Mouse (Mus musculus): Measurements from ENCODE around the gene Itga9. TPM values are rescaled to one million over a fixed set of nuclear protein-coding genes. Genes with fewer than 3 reads are reported as not detected.

Gene Itga9
- polyA plus RNA-seq, 1 experiment from 2014 or later: 5.9 TPM

GRCm38 (mm10) chr9:118926111-118926650, 319.7 kb downstream of the Itga9 start, which contains the start of gene Ctdspl:
Gene Ctdspl, plus strand, starts transcription at chr9:118926453.
- Histone ChIP-seq H3K9ac (ENCODE audit: low read depth, low read length) (peak within 1 kb of the TSS; percentile 77), H3K27ac (ENCODE audit: low read depth, low read length) (peak within 1 kb of the TSS; percentile 91), H3K9me3 (ENCODE audit: control insufficient read depth) (no peaks in the 10 kb centered on the region), H3K27me3 (replicated peaks; ENCODE audit: control insufficient read depth, insufficient read depth, low read length) (no peaks in the 10 kb centered on the region), H3K36me3 (ENCODE audit: control insufficient read depth, insufficient read depth) (no peaks in the 10 kb centered on the region), H3K4me3 (ENCODE audit: low read depth, low read length) (peak within 1 kb of the TSS; percentile 68), H3K4me1 (replicated peaks; ENCODE audit: control insufficient read depth, insufficient read depth, low read length) (peaks cover 7% of the 10 kb centered on the region; the same call in 1 of the 2 replicates), H3K4me2 (replicated peaks; ENCODE audit: low read depth) (peak within 1 kb of the TSS; percentile 79)
- WGBS: 0% methylated on average over 36 of the region's 73 CpGs
- no peak for TF ChIP-seq CTCF (IDR thresholded peaks at IDR 0.05; ENCODE audit: low read depth)
- peak; percentile 42 for ATAC-seq

GRCm38 (mm10) chr9:118926688-118927321, 320.3 kb downstream of the Itga9 start:
- no peaks in the 10 kb centered on the region for H3K27me3 ChIP-seq (replicated peaks; ENCODE audit: control insufficient read depth, insufficient read depth, low read length)
- peak overlapping the region; percentile 91 for H3K27ac ChIP-seq (ENCODE audit: low read depth, low read length)
- H3K4me1 ChIP-seq (replicated peaks; ENCODE audit: control insufficient read depth, insufficient read depth, low read length): peaks cover 7% of the 10 kb centered on the region; the same call in 1 of the 2 replicates
- no peaks in the 10 kb centered on the region for H3K9me3 ChIP-seq (ENCODE audit: control insufficient read depth)
- no peak for TF ChIP-seq CTCF (IDR thresholded peaks at IDR 0.05; ENCODE audit: low read depth)
- 2% methylated on average over 31 of the region's 68 CpGs for WGBS
- peak; percentile 26 for ATAC-seq
- H3K36me3 ChIP-seq (ENCODE audit: control insufficient read depth, insufficient read depth): no peaks in the 10 kb centered on the region
- H3K9ac ChIP-seq (ENCODE audit: low read depth, low read length): peak overlapping the region; percentile 77
- H3K4me3 ChIP-seq (ENCODE audit: low read depth, low read length): peak overlapping the region; percentile 68
- peak overlapping the region; percentile 79 for H3K4me2 ChIP-seq (replicated peaks; ENCODE audit: low read depth)

GRCm38 (mm10) chr9:118927501-118927900, 321.0 kb downstream of the Itga9 start:
- Histone ChIP-seq H3K27ac (ENCODE audit: low read depth, low read length) (peak overlapping the region; percentile 73; the same call in 1 of the 2 replicates), H3K9ac (ENCODE audit: low read depth, low read length) (peak overlapping the region; percentile 77), H3K4me3 (ENCODE audit: low read depth, low read length) (peak overlapping the region; percentile 68), H3K9me3 (ENCODE audit: control insufficient read depth) (no peaks in the 10 kb centered on the region), H3K27me3 (replicated peaks; ENCODE audit: control insufficient read depth, insufficient read depth, low read length) (no peaks in the 10 kb centered on the region), H3K4me2 (replicated peaks; ENCODE audit: low read depth) (peak overlapping the region; percentile 79), H3K36me3 (ENCODE audit: control insufficient read depth, insufficient read depth) (no peaks in the 10 kb centered on the region), H3K4me1 (replicated peaks; ENCODE audit: control insufficient read depth, insufficient read depth, low read length) (peaks cover 7% of the 10 kb centered on the region; the same call in 1 of the 2 replicates)
- ATAC-seq: no peak
- no peak for TF ChIP-seq CTCF (IDR thresholded peaks at IDR 0.05; ENCODE audit: low read depth)
- WGBS: 11% methylated on average over 8 of the region's 8 CpGs

GRCm38 (mm10) chr9:118928007-118928406, 321.5 kb downstream of the Itga9 start:
- 48% methylated on average over 2 of the region's 2 CpGs for WGBS
- TF ChIP-seq CTCF (IDR thresholded peaks at IDR 0.05; ENCODE audit: low read depth): no peak
- H3K27ac ChIP-seq (ENCODE audit: low read depth, low read length): peak overlapping the region; percentile 73
- H3K9ac ChIP-seq (ENCODE audit: low read depth, low read length): peak overlapping the region; percentile 38; the same call in 1 of the 2 replicates
- no peaks in the 10 kb centered on the region for H3K27me3 ChIP-seq (replicated peaks; ENCODE audit: control insufficient read depth, insufficient read depth, low read length)
- peak overlapping the region; percentile 68 for H3K4me3 ChIP-seq (ENCODE audit: low read depth, low read length)
- H3K4me2 ChIP-seq (replicated peaks; ENCODE audit: low read depth): peak overlapping the region; percentile 79
- no peaks in the 10 kb centered on the region for H3K36me3 ChIP-seq (ENCODE audit: control insufficient read depth, insufficient read depth)
- no peak for ATAC-seq
- H3K9me3 ChIP-seq (ENCODE audit: control insufficient read depth): no peaks in the 10 kb centered on the region
- peaks cover 7% of the 10 kb centered on the region; the same call in 1 of the 2 replicates for H3K4me1 ChIP-seq (replicated peaks; ENCODE audit: control insufficient read depth, insufficient read depth, low read length)

DNA sequence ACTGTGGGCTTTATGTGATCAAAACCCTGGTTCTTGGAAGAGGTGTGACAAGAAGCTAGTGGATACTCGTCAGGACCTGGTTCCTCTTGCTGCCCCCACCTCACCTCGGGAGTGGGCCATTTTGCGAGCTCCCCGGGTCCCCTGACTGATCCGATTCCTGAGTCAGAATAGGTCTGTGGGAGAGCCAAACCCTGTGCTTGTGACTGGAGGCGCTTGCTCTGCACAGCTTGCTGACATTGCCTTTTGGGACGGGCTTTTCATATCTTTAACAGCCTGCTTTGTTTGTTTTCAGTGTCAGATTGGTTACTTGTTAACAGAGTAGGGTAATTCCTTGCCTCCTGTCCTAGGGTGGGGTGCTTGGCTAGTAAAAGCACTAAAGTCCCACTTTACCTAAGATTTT, 322.2 kb downstream of the Itga9 start:
- peak; percentile 28 for ATAC-seq
- H3K9ac ChIP-seq (ENCODE audit: low read depth, low read length): peak overlapping the region; percentile 38
- TF ChIP-seq CTCF (IDR thresholded peaks at IDR 0.05; ENCODE audit: low read depth): no peak
- H3K9me3 ChIP-seq (ENCODE audit: control insufficient read depth): no peaks in the 10 kb centered on the region
- peaks cover 7% of the 10 kb centered on the region; the same call in 1 of the 2 replicates for H3K4me1 ChIP-seq (replicated peaks; ENCODE audit: control insufficient read depth, insufficient read depth, low read length)
- WGBS: 35% methylated on average over 7 of the region's 7 CpGs
- peak overlapping the region; percentile 79 for H3K4me2 ChIP-seq (replicated peaks; ENCODE audit: low read depth)
- no peaks in the 10 kb centered on the region for H3K27me3 ChIP-seq (replicated peaks; ENCODE audit: control insufficient read depth, insufficient read depth, low read length)
- peak overlapping the region; percentile 73 for H3K27ac ChIP-seq (ENCODE audit: low read depth, low read length)
- H3K36me3 ChIP-seq (ENCODE audit: control insufficient read depth, insufficient read depth): no peaks in the 10 kb centered on the region
- peak overlapping the region; percentile 68; the same call in 1 of the 2 replicates for H3K4me3 ChIP-seq (ENCODE audit: low read depth, low read length)

- no peak for TF ChIP-seq CTCF (IDR thresholded peaks at IDR 0.05; ENCODE audit: low read depth)
- H3K9me3 ChIP-seq (ENCODE audit: control insufficient read depth): no peaks in the 10 kb centered on the region
- H3K9ac ChIP-seq (ENCODE audit: low read depth, low read length): no peak overlapping the region
- H3K4me1 ChIP-seq (replicated peaks; ENCODE audit: control insufficient read depth, insufficient read depth, low read length): peaks cover 7% of the 10 kb centered on the region; the same call in 1 of the 2 replicates
- no peak for ATAC-seq
- H3K36me3 ChIP-seq (ENCODE audit: control insufficient read depth, insufficient read depth): no peaks in the 10 kb centered on the region
- H3K4me3 ChIP-seq (ENCODE audit: low read depth, low read length): no peak overlapping the region
- H3K4me2 ChIP-seq (replicated peaks; ENCODE audit: low read depth): no peak overlapping the region
- 77% methylated on average over 9 of the region's 9 CpGs for WGBS
- no peaks in the 10 kb centered on the region for H3K27me3 ChIP-seq (replicated peaks; ENCODE audit: control insufficient read depth, insufficient read depth, low read length)
- H3K27ac ChIP-seq (ENCODE audit: low read depth, low read length): no peak overlapping the region
Observed at GRCm38 (mm10) chr9:118930611-118931010, 324.1 kb downstream of the Itga9 start.
